ENCODE assay signal across 8 mouse cellular contexts in genomic region chr2:173737222-173737989, GRCm38 (mm10). TPM values are rescaled to one million over a fixed set of nuclear protein-coding genes. Genes with fewer than 3 reads are reported as not detected.
DNase-seq lines count a peak whose midpoint lies in the region; ATAC-seq and TF ChIP-seq lines count a peak whose summit lies in the region.

Vapb (plus strand) TSS chr2:173737511.

- DNase-seq in CH12.LX (ENCODE audit: extremely low read depth): peak; percentile 98
- DNase-seq in c-Kit-positive CD71-positive TER-119-negative erythroid progenitor cells, embryonic 14.5 days (ENCODE audit: low read depth): peak; percentile 93
- peak; percentile 100 for DNase-seq in forebrain, embryonic 11.5 days (ENCODE audit: low spot score)
- peak; percentile 99 to 100 for DNase-seq in kidney, postnatal 36 days
- DNase-seq in telencephalon, adult 2 months (ENCODE audit: low read depth, low spot score): peak; percentile 93

- TF ChIP-seq CTCF in CH12.LX (conservative IDR thresholded peaks at IDR 0.05 in 1 of 2, IDR thresholded peaks at IDR 0.05 in 1 of 2; ENCODE audit: low read depth in 2 of 2, low read length in 2 of 2): no peak

- H3K9ac ChIP-seq in CH12.LX (ENCODE audit: insufficient read depth, low read depth): peak within 1 kb of the TSS; percentile 85
- peak within 1 kb of the TSS; percentile 82 for H3K9ac ChIP-seq in forebrain, embryonic 11.5 days (ENCODE audit: low read length)
- peak within 1 kb of the TSS; percentile 95 for H3K9ac ChIP-seq in heart, embryonic 16.5 days (ENCODE audit: low read length)
- H3K9ac ChIP-seq in liver, embryonic 15.5 days: peak within 1 kb of the TSS; percentile 82
- peak within 1 kb of the TSS; percentile 81 for H3K9ac ChIP-seq in neural tube, embryonic 12.5 days

- ATAC-seq in forebrain, embryonic 11.5 days (replicated peaks; ENCODE audit: low FRiP score): peak; percentile 98
- peak; percentile 99 for ATAC-seq in heart, embryonic 16.5 days (replicated peaks; ENCODE audit: extremely low read depth, insufficient read depth, low FRiP score)
- ATAC-seq in liver, embryonic 15.5 days (ENCODE audit: insufficient read depth): peak; percentile 97
- peak; percentile 96 for ATAC-seq in neural tube, embryonic 12.5 days (ENCODE audit: low FRiP score, low read depth)

- peak within 1 kb of the TSS; percentile 70 for H3K4me2 ChIP-seq in CH12.LX (ENCODE audit: insufficient read depth, low read depth, poor library complexity, severe bottlenecking)
- H3K4me2 ChIP-seq in forebrain, embryonic 11.5 days (ENCODE audit: low read depth, low read length, severe bottlenecking): peak within 1 kb of the TSS; percentile 77
- peak within 1 kb of the TSS; percentile 94 for H3K4me2 ChIP-seq in heart, embryonic 16.5 days (ENCODE audit: low read depth, low read length)
- peak within 1 kb of the TSS; percentile 89 for H3K4me2 ChIP-seq in liver, embryonic 15.5 days
- peak within 1 kb of the TSS; percentile 81 for H3K4me2 ChIP-seq in neural tube, embryonic 12.5 days (replicated peaks)

- H3K9me3 ChIP-seq in CH12.LX (replicated peaks; ENCODE audit: low read length): no peaks in the 10 kb centered on the region
- H3K9me3 ChIP-seq in forebrain, embryonic 11.5 days (ENCODE audit: control insufficient read depth, low read length): no peaks in the 10 kb centered on the region
- H3K9me3 ChIP-seq in heart, embryonic 16.5 days (replicated peaks; ENCODE audit: control insufficient read depth, low read length): no peaks in the 10 kb centered on the region
- H3K9me3 ChIP-seq in liver, embryonic 15.5 days (replicated peaks): no peaks in the 10 kb centered on the region
- no peaks in the 10 kb centered on the region for H3K9me3 ChIP-seq in neural tube, embryonic 12.5 days

- peaks cover 3% of the 10 kb centered on the region for H3K27me3 ChIP-seq in CH12.LX (replicated peaks)
- H3K27me3 ChIP-seq in forebrain, embryonic 11.5 days (ENCODE audit: control insufficient read depth, insufficient read depth, low read length): no peaks in the 10 kb centered on the region
- no peaks in the 10 kb centered on the region for H3K27me3 ChIP-seq in heart, embryonic 16.5 days (ENCODE audit: control insufficient read depth, insufficient read depth, low read length)
- no peaks in the 10 kb centered on the region for H3K27me3 ChIP-seq in liver, embryonic 15.5 days
- no peaks in the 10 kb centered on the region for H3K27me3 ChIP-seq in neural tube, embryonic 12.5 days (replicated peaks)

- peaks cover 4 to 35% of the 10 kb centered on the region in 2 experiments for H3K36me3 ChIP-seq in CH12.LX (replicated peaks in 1 of 2; ENCODE audit: control insufficient read depth in 1 of 2, insufficient read depth in 1 of 2, low read length in 1 of 2)
- H3K36me3 ChIP-seq in forebrain, embryonic 11.5 days (ENCODE audit: control insufficient read depth, insufficient read depth, low read length): no peaks in the 10 kb centered on the region
- peaks cover 3% of the 10 kb centered on the region; the same call in 1 of the 2 replicates for H3K36me3 ChIP-seq in heart, embryonic 16.5 days (ENCODE audit: control insufficient read depth, insufficient read depth)
- no peaks in the 10 kb centered on the region for H3K36me3 ChIP-seq in liver, embryonic 15.5 days (replicated peaks)
- H3K36me3 ChIP-seq in neural tube, embryonic 12.5 days: 0 out of 2 replicates have a peak, but pooled peaks cover 3% of the 10 kb centered on the region

- no peak for TF ChIP-seq EP300 in CH12.LX (IDR thresholded peaks at IDR 0.05; ENCODE audit: low read length)

- no peak within 1 kb of the TSS for H3K27ac ChIP-seq in CH12.LX (ENCODE audit: insufficient read depth, low read depth)
- H3K27ac ChIP-seq in forebrain, embryonic 11.5 days (ENCODE audit: low read depth, low read length): no peak within 1 kb of the TSS
- H3K27ac ChIP-seq in heart, embryonic 16.5 days (ENCODE audit: low read length): peak within 1 kb of the TSS; percentile 80
- H3K27ac ChIP-seq in liver, embryonic 15.5 days (replicated peaks): peak within 1 kb of the TSS; percentile 76
- no peak within 1 kb of the TSS for H3K27ac ChIP-seq in neural tube, embryonic 12.5 days

- peaks cover 42% of the 10 kb centered on the region for H3K79me2 ChIP-seq in CH12.LX (replicated peaks; ENCODE audit: control insufficient read depth, extremely low read depth, insufficient read depth, poor library complexity, severe bottlenecking)

- peaks cover 15 to 25% of the 10 kb centered on the region in 2 experiments for H3K4me1 ChIP-seq in CH12.LX (ENCODE audit: control insufficient read depth in 1 of 2, insufficient read depth in 2 of 2)
- peaks cover 7% of the 10 kb centered on the region for H3K4me1 ChIP-seq in forebrain, embryonic 11.5 days (replicated peaks; ENCODE audit: control insufficient read depth, insufficient read depth, low read length)
- peaks cover 10% of the 10 kb centered on the region for H3K4me1 ChIP-seq in heart, embryonic 16.5 days (ENCODE audit: control insufficient read depth, insufficient read depth, low read length)
- H3K4me1 ChIP-seq in liver, embryonic 15.5 days (replicated peaks): peaks cover 34% of the 10 kb centered on the region
- H3K4me1 ChIP-seq in neural tube, embryonic 12.5 days: peaks cover 25% of the 10 kb centered on the region

- in situ Hi-C loops in CH12.LX (cut with MboI; ENCODE audit: low pct_ligation_motif_present, low pct_unique_long_range_greater_than_20kb, low sequenced_read_pairs): no loop called here

- TF ChIP-seq POLR2A in CH12.LX (IDR thresholded peaks at IDR 0.05; ENCODE audit: low read depth, low read length): peak; percentile 55

- no peak for TF ChIP-seq RAD21 in CH12.LX (IDR thresholded peaks at IDR 0.05; ENCODE audit: low read depth, low read length)

- dilution Hi-C loops in CH12.LX (cut with MboI; ENCODE audit: extremely low pct_ligation_motif_present, extremely low pct_unique_long_range_greater_than_20kb, low sequenced_read_pairs): no loop called here

- 1% methylated on average over 66 of the region's 70 CpGs for WGBS in forebrain, embryonic 11.5 days
- under 1% methylated on average over 58 of the region's 70 CpGs for WGBS in heart, embryonic 16.5 days
- WGBS in liver, embryonic 15.5 days (ENCODE audit: insufficient replicate concordance): under 1% methylated on average over 70 of the region's 70 CpGs
- WGBS in neural tube, embryonic 12.5 days: 1% methylated on average over 70 of the region's 70 CpGs

- peak within 1 kb of the TSS; percentile 83 to 96 (median 87) for H3K4me3 ChIP-seq in CH12.LX (replicated peaks in 1 of 3; ENCODE audit: low read depth in 2 of 3, low read length in 2 of 3, poor library complexity in 1 of 3)
- H3K4me3 ChIP-seq in forebrain, embryonic 11.5 days (ENCODE audit: low read depth, low read length): peak within 1 kb of the TSS; percentile 76
- peak within 1 kb of the TSS; percentile 93 for H3K4me3 ChIP-seq in heart, embryonic 16.5 days (ENCODE audit: low read length)
- peak within 1 kb of the TSS; percentile 91 for H3K4me3 ChIP-seq in liver, embryonic 15.5 days (replicated peaks)
- peak within 1 kb of the TSS; percentile 92 for H3K4me3 ChIP-seq in neural tube, embryonic 12.5 days

TF ChIP-seq in CH12.LX, 34 proteins besides CTCF, POLR2A, EP300 and RAD21 (continues in another document):
- TF ChIP-seq SMC3 (IDR thresholded peaks at IDR 0.05; ENCODE audit: low read depth, low read length) (no peak), CHD2 (IDR thresholded peaks at IDR 0.05; ENCODE audit: low read length) (peak; percentile 55; the same call in 1 of the 2 replicates), MAZ (IDR thresholded peaks at IDR 0.05; ENCODE audit: low read depth, low read length) (no peak), TCF12 (IDR thresholded peaks at IDR 0.05; ENCODE audit: low read depth, low read length) (0 out of 2 replicates have a peak, but pooled peaks have one; percentile 10), SIN3A (IDR thresholded peaks at IDR 0.05; ENCODE audit: low read length) (peak; percentile 62; the same call in 1 of the 2 replicates), GABPA (IDR thresholded peaks at IDR 0.05; ENCODE audit: insufficient replicate concordance, low read depth, low read length) (no peak), E2F4 (IDR thresholded peaks at IDR 0.05; ENCODE audit: insufficient replicate concordance, low read depth, low read length) (no peak), MXI1 (IDR thresholded peaks at IDR 0.05; ENCODE audit: low read depth, low read length) (no peak; the same call in 1 of the 2 replicates), BHLHE40 (IDR thresholded peaks at IDR 0.05; ENCODE audit: low read depth, low read length) (no peak), JUND (conservative IDR thresholded peaks at IDR 0.05; ENCODE audit: low read depth, low read length) (no peak), ZNF384 (IDR thresholded peaks at IDR 0.05; ENCODE audit: low read depth, low read length) (no peak), USF1 (IDR thresholded peaks at IDR 0.05; ENCODE audit: low read depth, low read length) (no peak), ZC3H11A (IDR thresholded peaks at IDR 0.05; ENCODE audit: low read depth, low read length) (no peak), JUN (IDR thresholded peaks at IDR 0.05; ENCODE audit: insufficient read depth, low read depth, low read length) (no peak), NELFE (IDR thresholded peaks at IDR 0.05; ENCODE audit: low read depth, low read length) (peak; percentile 61; the same call in 1 of the 2 replicates), ZKSCAN1 (IDR thresholded peaks at IDR 0.05; ENCODE audit: borderline replicate concordance, low read depth, low read length) (no peak), RCOR1 (conservative IDR thresholded peaks at IDR 0.05; ENCODE audit: low read depth, low read length) (no peak), MYC (IDR thresholded peaks at IDR 0.05; ENCODE audit: low read depth, low read length) (0 out of 2 replicates have a peak, but pooled peaks have one; percentile 49), MEF2A (IDR thresholded peaks at IDR 0.05; ENCODE audit: borderline replicate concordance, low read depth, low read length) (no peak), IRF4 (IDR thresholded peaks at IDR 0.05; ENCODE audit: low read depth, low read length) (no peak), TBP (conservative IDR thresholded peaks at IDR 0.05; ENCODE audit: low read depth, low read length) (no peak), NRF1 (IDR thresholded peaks at IDR 0.05; ENCODE audit: low read depth, low read length) (peak; percentile 96), MAX (IDR thresholded peaks at IDR 0.05; ENCODE audit: low read length) (no peak), PAX5 (IDR thresholded peaks at IDR 0.05; ENCODE audit: low read length) (no peak)

RNA-seq across cellular contexts. Expression of gene Vapb, which starts in this region (rescaled TPM):
- total RNA-seq in CH12.LX (2012; rRNA removed): 20.9 and 26.1 TPM in 2 replicates
- total RNA-seq in CH12.LX (2014; rRNA removed): 46.4 and 57.9 TPM in 2 replicates
- 44.7 and 54.1 TPM in 2 replicates for polyA plus RNA-seq in CH12.LX (2012; ENCODE audit: insufficient read length, low read depth)
- polyA plus RNA-seq in forebrain, embryonic 11.5 days (2014; fragmentation: Nextera tagmentation; extraction: Ambion mirVana): 10.5 and 11.5 TPM in 2 replicates
- polyA plus RNA-seq in heart, embryonic 16.5 days (2015; fragmentation: Nextera tagmentation; extraction: Ambion mirVana): 13.3 and 20.7 TPM in 2 replicates
- polyA plus RNA-seq in liver, embryonic 15.5 days (2015; fragmentation: Nextera tagmentation; extraction: Ambion mirVana): 2.9 and 5.1 TPM in 2 replicates
- polyA plus RNA-seq in neural tube, embryonic 12.5 days (2016; fragmentation: Nextera tagmentation; extraction: Ambion mirVana): 15.7 and 19.1 TPM in 2 replicates

Comparison
In these comparisons a context has a peak if more than half of its experiments do, and no peak if none do; other contexts are left out.
1. H3K27ac ChIP-seq: peak in heart, embryonic 16.5 days (single experiment) and liver, embryonic 15.5 days (single experiment); none in CH12.LX (single experiment), forebrain, embryonic 11.5 days (single experiment) and neural tube, embryonic 12.5 days (single experiment).
2. Peak in every context shown above with its lines, with median percentiles within 50 percentile points of each other: DNase-seq, H3K4me2 ChIP-seq, H3K4me3 ChIP-seq, H3K9ac ChIP-seq and ATAC-seq.